Mouse (Mus musculus) bone marrow macrophage, adult 2 months (primary cell): ENCODE data around the gene Notch2. TPM values are rescaled to one million over a fixed set of nuclear protein-coding genes. Genes with fewer than 3 reads are reported as not detected.

Experiments
- H3K27ac ChIP-seq: 2 replicates; pipeline ENCODE4 v1.5.1; 2012; ENCODE audit warnings: low read depth, low read length; ENCODE audit not compliant: insufficient read depth
- H3K4me1 ChIP-seq: 2 replicates; pipeline ENCODE4 v1.6.1; 2012; ENCODE audit warnings: low read length; ENCODE audit not compliant: control insufficient read depth, insufficient read depth
- H3K4me3 ChIP-seq: 2 replicates; pipeline ENCODE4 v1.5.1; 2012; ENCODE audit warnings: mild to moderate bottlenecking, low read length, moderate library complexity; ENCODE audit not compliant: insufficient read depth
- CTCF ChIP-seq: IDR thresholded peaks from 2 replicates; pipeline ENCODE4 v1.5.1; 2012; ENCODE audit warnings: low read depth, mild to moderate bottlenecking, low read length, moderate library complexity
- POLR2A ChIP-seq: IDR thresholded peaks from 2 replicates; pipeline ENCODE4 v1.6.1; 2012; ENCODE audit warnings: mild to moderate bottlenecking, low read depth, low read length, borderline replicate concordance
- polyA plus RNA-seq: library from polyadenylated mRNA; stranded (reverse); fragments of >200 nt; gene quantifications from 2 replicates; pipeline ENCODE4 v1.2.4, GENCODE M21; 2012; ENCODE audit not compliant: missing spikeins, insufficient read depth, insufficient read length

Gene Notch2
- polyA plus RNA-seq, 1 experiment: 82.2 TPM

DNA sequence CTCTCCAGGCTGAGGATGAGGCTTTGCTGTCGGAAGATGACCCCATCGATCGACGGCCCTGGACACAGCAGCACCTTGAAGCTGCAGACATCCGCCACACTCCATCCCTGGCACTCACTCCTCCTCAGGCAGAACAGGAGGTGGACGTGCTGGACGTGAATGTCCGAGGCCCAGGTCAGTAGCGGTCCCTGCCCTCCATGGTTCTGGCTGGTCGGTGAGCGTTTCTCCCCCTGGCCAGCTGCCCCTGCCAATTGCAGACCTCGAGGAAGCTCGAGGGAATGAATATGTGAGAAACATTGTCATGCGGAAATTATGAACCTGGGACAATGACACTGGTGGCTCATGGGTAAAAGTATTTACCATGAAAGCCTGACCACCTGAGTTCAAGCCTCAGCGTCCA, 128.1 kb downstream of the Notch2 start:
- Histone ChIP-seq H3K27ac (no peak overlapping the region), H3K4me3 (no peak overlapping the region), H3K4me1 (no peaks in the 10 kb centered on the region)
- no peak for TF ChIP-seq POLR2A
- TF ChIP-seq CTCF: no peak

DNA sequence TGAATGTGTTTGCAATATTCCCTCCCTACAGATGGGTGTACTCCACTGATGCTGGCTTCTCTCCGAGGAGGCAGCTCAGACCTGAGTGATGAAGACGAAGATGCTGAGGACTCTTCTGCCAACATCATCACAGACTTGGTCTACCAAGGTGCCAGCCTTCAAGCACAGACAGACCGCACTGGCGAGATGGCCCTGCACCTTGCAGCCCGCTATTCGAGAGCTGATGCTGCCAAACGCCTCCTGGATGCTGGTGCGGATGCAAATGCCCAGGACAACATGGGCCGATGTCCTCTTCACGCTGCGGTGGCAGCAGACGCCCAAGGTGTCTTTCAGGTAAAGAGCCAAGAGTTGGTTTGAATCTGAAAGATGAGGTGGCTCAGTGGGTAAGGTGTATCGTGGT, 129.5 kb downstream of the Notch2 start:
- Histone ChIP-seq H3K4me3 (no peak overlapping the region), H3K4me1 (no peaks in the 10 kb centered on the region), H3K27ac (no peak overlapping the region)
- TF ChIP-seq POLR2A (no peak), CTCF (no peak)

DNA sequence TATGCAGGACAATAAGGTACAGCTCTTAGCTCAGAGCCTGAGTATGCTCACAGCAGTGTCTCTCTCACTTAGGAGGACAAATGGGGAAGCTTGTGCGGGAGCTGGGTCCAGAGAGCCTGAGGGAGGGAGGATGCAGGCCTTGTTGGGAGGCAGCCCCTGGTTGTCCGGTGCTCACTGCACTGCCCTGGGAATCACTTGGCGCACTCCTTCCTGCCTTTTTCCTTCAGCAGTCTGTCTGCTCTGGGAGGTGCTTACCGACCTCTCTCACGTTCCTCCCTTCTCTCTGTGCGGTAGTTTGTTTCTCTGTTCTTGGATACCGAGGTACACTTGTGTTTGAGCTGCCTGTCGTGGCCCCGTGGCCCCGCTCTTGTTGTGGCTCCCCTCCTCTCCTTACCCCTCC, 131.9 kb downstream of the Notch2 start:
- TF ChIP-seq CTCF (no peak), POLR2A (no peak)
- H3K4me3 ChIP-seq: no peak overlapping the region
- no peak overlapping the region for H3K27ac ChIP-seq
- no peaks in the 10 kb centered on the region for H3K4me1 ChIP-seq

DNA sequence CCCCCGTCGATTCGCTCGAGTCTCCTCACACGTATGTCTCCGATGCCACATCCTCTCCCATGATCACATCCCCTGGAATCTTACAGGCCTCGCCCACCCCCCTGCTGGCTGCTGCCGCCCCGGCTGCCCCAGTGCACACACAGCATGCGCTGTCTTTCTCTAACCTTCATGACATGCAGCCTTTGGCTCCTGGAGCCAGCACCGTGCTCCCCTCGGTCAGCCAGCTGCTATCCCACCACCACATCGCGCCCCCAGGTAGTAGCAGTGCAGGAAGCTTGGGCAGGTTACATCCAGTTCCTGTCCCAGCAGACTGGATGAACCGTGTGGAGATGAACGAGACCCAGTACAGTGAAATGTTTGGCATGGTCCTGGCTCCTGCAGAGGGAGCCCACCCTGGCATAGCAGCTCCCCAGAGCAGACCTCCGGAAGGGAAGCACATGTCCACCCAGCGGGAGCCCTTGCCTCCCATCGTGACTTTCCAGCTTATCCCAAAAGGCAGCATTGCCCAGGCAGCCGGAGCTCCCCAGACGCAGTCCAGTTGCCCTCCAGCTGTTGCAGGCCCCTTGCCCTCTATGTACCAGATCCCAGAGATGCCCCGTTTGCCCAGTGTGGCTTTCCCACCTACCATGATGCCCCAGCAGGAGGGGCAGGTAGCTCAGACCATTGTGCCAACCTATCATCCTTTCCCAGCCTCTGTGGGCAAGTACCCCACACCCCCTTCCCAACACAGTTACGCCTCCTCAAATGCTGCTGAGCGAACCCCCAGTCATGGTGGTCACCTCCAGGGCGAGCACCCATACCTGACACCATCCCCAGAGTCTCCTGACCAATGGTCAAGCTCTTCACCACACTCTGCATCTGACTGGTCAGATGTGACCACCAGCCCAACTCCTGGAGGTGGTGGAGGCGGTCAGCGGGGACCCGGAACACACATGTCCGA, 133.4 kb downstream of the Notch2 start:
- TF ChIP-seq POLR2A: no peak
- no peak for TF ChIP-seq CTCF
- Histone ChIP-seq H3K4me3 (no peak overlapping the region), H3K27ac (no peak overlapping the region), H3K4me1 (no peaks in the 10 kb centered on the region)

DNA sequence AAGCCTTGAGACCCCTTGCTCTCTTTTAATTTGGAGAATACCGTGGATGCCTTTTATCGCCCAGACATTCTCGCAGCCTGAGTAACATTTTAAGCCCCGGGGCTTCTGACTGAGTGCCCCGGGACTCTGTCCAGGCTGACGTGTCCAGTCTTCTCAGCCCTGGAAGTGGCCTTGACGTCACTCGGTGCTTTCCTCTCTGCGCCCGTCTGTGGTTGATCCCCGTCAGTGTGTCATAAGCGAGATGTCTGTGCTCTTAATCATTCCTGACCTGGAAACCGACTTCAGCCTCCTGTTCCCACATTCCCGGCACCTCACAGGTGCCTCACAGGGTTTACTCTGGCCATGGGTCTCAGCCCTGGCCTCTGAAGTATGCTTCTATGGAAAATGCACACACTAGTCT, 134.4 kb downstream of the Notch2 start:
- Histone ChIP-seq H3K4me1 (no peaks in the 10 kb centered on the region), H3K27ac (no peak overlapping the region), H3K4me3 (no peak overlapping the region)
- TF ChIP-seq CTCF (no peak), POLR2A (no peak)

DNA sequence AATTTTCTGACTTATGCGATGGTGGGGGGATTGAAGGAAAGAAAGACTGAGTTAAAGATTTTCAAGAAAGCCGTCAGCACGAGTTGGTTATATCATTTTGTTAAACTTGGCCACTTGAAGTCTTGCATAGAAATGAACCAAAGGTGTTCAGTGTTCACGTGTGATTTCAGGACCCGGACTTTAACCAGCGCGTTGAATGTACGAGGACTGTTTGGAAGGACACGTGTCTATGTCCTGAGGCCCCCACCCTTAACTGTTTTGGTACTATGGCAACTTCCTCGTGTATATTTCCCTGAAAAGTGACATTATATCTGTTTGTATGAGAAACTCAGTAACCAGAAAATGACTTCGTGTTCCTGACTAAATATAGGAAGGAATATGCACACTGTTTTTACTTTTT, 136.6 kb downstream of the Notch2 start:
- H3K4me1 ChIP-seq: no peaks in the 10 kb centered on the region
- no peak overlapping the region for H3K27ac ChIP-seq
- TF ChIP-seq CTCF (no peak), POLR2A (no peak)
- H3K4me3 ChIP-seq: no peak overlapping the region

DNA sequence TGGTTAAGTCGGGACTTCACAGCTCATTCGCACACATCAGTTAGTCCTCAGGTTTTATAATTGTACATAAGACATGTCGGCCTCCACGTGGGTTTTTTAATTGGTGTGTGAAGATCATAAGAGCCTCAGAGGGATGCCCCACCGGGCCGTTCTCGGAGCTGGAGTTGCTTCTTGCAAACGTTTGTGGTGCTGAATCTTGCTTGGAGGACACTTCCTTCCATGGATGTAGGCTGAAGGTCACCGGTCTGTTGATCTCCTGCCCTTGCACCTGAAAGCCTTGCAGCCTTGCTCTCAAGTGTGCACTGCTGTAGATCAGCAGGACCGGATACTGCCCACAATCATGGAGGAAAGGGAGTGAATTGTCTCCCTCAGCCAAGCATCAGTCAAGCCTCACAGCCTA, 137.7 kb downstream of the Notch2 start:
- TF ChIP-seq POLR2A (no peak), CTCF (no peak)
- H3K4me3 ChIP-seq: no peak overlapping the region
- no peak overlapping the region for H3K27ac ChIP-seq
- H3K4me1 ChIP-seq: no peaks in the 10 kb centered on the region

DNA sequence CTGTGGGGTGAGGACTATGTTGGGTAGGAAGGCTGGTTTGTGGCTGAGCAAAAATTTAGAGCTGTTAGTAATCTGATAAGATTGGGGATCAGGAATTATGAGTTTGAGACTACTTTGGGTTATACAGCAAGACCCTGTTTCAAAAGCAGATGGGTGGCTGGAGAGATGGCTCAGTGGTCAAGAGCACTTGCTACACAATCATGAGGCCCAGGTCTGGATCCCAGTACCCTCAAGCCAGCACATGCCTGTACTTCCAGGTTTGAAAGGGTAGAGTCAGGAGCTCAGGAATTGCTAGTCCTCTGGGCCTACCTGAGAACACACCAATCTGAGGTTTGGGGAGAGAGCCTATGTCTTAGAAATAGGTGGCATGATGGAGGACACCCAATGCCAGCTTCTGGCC, 140.1 kb downstream of the Notch2 start:
- no peak for TF ChIP-seq POLR2A
- no peak for TF ChIP-seq CTCF
- Histone ChIP-seq H3K4me3 (no peak overlapping the region), H3K27ac (no peak overlapping the region), H3K4me1 (peaks cover 8% of the 10 kb centered on the region)

DNA sequence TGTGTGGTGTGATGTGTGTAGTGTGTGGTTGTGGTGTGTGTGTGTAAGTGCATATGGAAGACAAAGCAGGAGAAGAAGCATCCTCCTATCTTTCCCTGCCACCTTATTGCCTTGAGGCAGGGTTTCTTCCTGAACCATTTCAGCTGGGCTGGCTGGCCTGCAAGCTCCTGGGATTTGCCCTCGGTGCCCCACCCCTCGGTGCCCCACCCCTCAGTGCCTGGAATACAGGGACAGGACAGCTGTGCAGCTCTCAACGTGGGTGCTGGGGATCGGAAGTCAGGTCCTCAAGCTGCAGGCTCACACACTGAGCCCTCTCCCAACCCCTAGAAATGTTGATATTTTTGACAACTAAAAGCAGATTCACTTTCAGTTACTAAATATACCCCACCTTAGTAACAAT, 142.8 kb downstream of the Notch2 start:
- TF ChIP-seq POLR2A: no peak
- no peak for TF ChIP-seq CTCF
- Histone ChIP-seq H3K4me1 (peaks cover 8% of the 10 kb centered on the region), H3K4me3 (no peak overlapping the region), H3K27ac (no peak overlapping the region)

DNA sequence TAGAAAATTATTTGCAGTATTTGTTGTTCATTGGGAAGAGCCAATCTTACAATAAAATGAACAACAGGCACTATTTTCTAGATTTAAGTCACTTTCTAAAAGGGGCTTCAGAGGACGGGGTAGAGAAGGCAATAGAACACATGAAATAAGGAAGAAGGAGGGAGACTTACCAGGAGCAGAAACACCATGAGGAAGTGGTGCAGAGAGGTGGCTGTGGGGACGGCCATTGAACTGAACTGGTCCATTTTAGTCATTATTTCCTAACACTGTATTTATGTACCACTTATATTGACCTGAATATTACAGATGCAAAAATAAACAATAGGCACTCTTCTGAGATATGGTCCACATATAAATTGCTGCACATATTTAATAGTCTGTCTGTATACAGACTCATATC, 143.7 kb downstream of the Notch2 start:
- H3K27ac ChIP-seq: no peak overlapping the region
- H3K4me3 ChIP-seq: no peak overlapping the region

DNA sequence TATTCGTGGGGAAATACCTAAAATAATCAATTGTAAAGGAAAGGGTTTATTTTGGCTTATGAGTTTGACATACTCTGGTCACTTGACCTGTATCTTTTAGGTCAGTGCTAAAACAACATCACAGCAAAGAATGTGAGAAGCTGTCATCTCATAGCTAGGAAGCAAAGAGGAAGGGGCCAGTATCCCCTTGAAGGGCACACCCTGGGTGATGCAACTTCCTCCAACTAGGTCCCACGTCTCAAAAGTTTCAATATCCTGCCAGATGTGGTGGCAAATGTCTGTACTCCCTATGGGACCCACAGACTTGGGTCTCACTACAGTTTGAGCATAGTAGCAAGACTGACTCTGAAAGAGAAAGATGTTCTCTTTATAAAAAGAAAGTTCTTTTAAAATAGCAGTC, 144.3 kb downstream of the Notch2 start:
- no peak for TF ChIP-seq CTCF
- no peak for TF ChIP-seq POLR2A
- Histone ChIP-seq H3K4me3 (no peak overlapping the region), H3K4me1 (peaks cover 8% of the 10 kb centered on the region), H3K27ac (no peak overlapping the region)

More for the DNA sequence above, 143.7 kb downstream of the Notch2 start:
- TF ChIP-seq POLR2A (no peak), CTCF (no peak)
- H3K4me1 ChIP-seq: peaks cover 8% of the 10 kb centered on the region

DNA sequence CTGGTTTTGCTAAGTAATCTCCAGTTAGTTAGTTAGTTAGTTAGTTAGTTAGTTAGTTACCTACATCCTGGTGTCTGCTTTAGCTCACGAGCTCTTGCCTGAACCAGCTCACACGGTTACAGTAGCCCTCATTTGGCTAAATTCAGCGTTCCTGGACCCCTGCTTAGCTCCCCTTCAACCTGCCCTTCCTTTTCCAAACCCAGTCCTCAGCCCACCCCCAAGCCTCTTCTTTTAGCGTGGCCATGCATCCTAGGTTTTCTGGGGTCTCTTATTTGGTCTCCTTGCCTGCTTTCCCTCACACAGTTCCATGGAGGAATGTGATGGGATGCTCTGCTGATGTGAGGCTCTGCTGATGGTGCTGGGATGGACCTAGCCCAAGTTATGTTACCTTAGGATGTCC, 145.3 kb downstream of the Notch2 start:
- Histone ChIP-seq H3K27ac (no peak overlapping the region), H3K4me1 (peaks cover 8% of the 10 kb centered on the region), H3K4me3 (no peak overlapping the region)
- TF ChIP-seq POLR2A (no peak), CTCF (no peak)
